Mouse (Mus musculus) spleen, adult 2 months (tissue): Measurements from ENCODE around the gene Nlrc5.

ENCODE experiments used
- CTCF ChIP-seq: fragments of 200-500 bp; IDR thresholded peaks from 2 replicates; pipeline ENCODE4 v1.5.1; 2011; ENCODE audit warnings: mild to moderate bottlenecking, inconsistent platforms; ENCODE audit not compliant: insufficient read depth, insufficient read length, insufficient replicate concordance; ENCODE audit errors: extremely low read depth
- POLR2A ChIP-seq: fragments of 200-500 bp; IDR thresholded peaks from 2 replicates; pipeline ENCODE4 v1.6.1; 2011; ENCODE audit warnings: low read depth, low read length, inconsistent platforms

DNA sequence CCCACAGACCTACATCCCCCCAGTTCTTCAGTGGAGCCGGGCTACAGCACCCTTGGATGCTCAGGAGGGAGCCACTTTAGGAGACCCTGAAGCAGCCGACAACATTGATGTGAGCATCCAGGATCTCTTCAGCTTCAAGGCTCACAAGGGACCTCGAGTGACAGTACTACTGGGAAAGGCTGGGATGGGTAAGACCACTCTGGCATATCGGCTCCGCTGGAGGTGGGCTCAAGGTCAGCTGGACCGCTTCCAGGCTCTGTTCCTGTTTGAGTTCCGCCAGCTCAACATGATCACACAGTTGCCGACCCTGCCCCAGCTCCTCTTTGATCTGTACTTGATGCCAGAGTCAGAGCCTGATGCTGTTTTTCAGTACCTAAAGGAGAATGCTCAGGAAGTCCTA is 41.6 kb downstream of the Nlrc5 start:
- no peak for TF ChIP-seq CTCF
- TF ChIP-seq POLR2A = no peak
